Mouse (Mus musculus) hindbrain, embryonic 12.5 days (tissue): Measurements from ENCODE around the gene Kcnip3. TPM values are rescaled to one million over a fixed set of nuclear protein-coding genes. Genes with fewer than 3 reads are reported as not detected.

ENCODE experiments used
- ATAC-seq: fragments of 200-750 bp; cut with Nextera tagmentation; 2 replicates; pipeline ENCODE4 v1.8.0; 2017; ENCODE audit warnings: moderate TSS enrichment; ENCODE audit not compliant: low FRiP score
- H3K27ac ChIP-seq: fragments of 300-500 bp; sonication (generic); 2 replicates; pipeline ENCODE4 v1.5.1; 2016; ENCODE audit warnings: mild to moderate bottlenecking
- H3K27me3 ChIP-seq: fragments of 300-500 bp; sonication (generic); 2 replicates; pipeline ENCODE4 v1.6.1; 2016; ENCODE audit warnings: mild to moderate bottlenecking
- H3K36me3 ChIP-seq: fragments of 300-500 bp; sonication (generic); 2 replicates; pipeline ENCODE4 v1.6.1; 2016; ENCODE audit warnings: mild to moderate bottlenecking
- H3K4me1 ChIP-seq: fragments of 300-500 bp; sonication (generic); 2 replicates; pipeline ENCODE4 v1.6.1; 2016
- H3K4me2 ChIP-seq: fragments of 300-500 bp; sonication (generic); replicated peaks from 2 replicates; pipeline ENCODE4 v1.6.1; 2016; ENCODE audit warnings: mild to moderate bottlenecking
- H3K4me3 ChIP-seq: fragments of 300-500 bp; sonication (generic); 2 replicates; pipeline ENCODE4 v1.5.1; 2016; ENCODE audit warnings: mild to moderate bottlenecking
- H3K9ac ChIP-seq: fragments of 300-500 bp; sonication (generic); 2 replicates; pipeline ENCODE4 v1.6.1; 2016; ENCODE audit warnings: mild to moderate bottlenecking, moderate library complexity
- H3K9me3 ChIP-seq: fragments of 300-500 bp; sonication (generic); replicated peaks from 2 replicates; pipeline ENCODE4 v1.6.1; 2016; ENCODE audit warnings: mild to moderate bottlenecking
- WGBS: fragments of 180-500 bp; shearing (Covaris S2); methylation state at CpG from one replicate; pipeline ENCODE4 v1.1.7; 2016; 5-methylcytosine and 5-hydroxymethylcytosine counted together
- polyA plus RNA-seq: library from polyadenylated mRNA; unstranded; fragments of >200 nt; fragmentation: Nextera tagmentation; extraction: Ambion mirVana; gene quantifications from 2 replicates; pipeline ENCODE4 v1.2.1, GENCODE M21; 2016

Kcnip3 gene
- polyA plus RNA-seq, 1 experiment from 2014 or later, result 1.4 TPM

- no peak overlapping the region for H3K9ac ChIP-seq
- peaks cover 21% of the 10 kb centered on the region for H3K4me1 ChIP-seq
- H3K27ac ChIP-seq, result no peak overlapping the region
- no peak overlapping the region for H3K4me3 ChIP-seq
- H3K9me3 ChIP-seq, result no peaks in the 10 kb centered on the region
- 60% methylated on average over 3 of the region's 3 CpGs for WGBS
- H3K27me3 ChIP-seq, result 0 out of 2 replicates have a peak, but pooled peaks cover 2% of the 10 kb centered on the region
- no peak for ATAC-seq
- no peaks in the 10 kb centered on the region for H3K36me3 ChIP-seq
- H3K4me2 ChIP-seq, result no peak overlapping the region
These were observed 8.7 kb downstream of the Kcnip3 start for GRCm38 (mm10) chr2:127513244-127513643.

- H3K9me3 ChIP-seq, result no peaks in the 10 kb centered on the region
- H3K9ac ChIP-seq, result no peak overlapping the region
- peaks cover 19% of the 10 kb centered on the region for H3K4me1 ChIP-seq
- 28% methylated on average over 4 of the region's 4 CpGs for WGBS
- no peak overlapping the region for H3K4me3 ChIP-seq
- H3K4me2 ChIP-seq, result no peak overlapping the region
- H3K27me3 ChIP-seq, result no peaks in the 10 kb centered on the region
- H3K36me3 ChIP-seq, result no peaks in the 10 kb centered on the region
- H3K27ac ChIP-seq, result peak overlapping the region; percentile 44; the same call in 1 of the 2 replicates
- ATAC-seq, result peak; percentile 38
These were observed 10.5 kb downstream of the Kcnip3 start for GRCm38 (mm10) chr2:127511426-127511825.

GRCm38 (mm10) chr2:127507967-127508660, 13.8 kb downstream of the Kcnip3 start:
- no peak overlapping the region for H3K4me3 ChIP-seq
- no peak overlapping the region for H3K27ac ChIP-seq
- no peak overlapping the region for H3K4me2 ChIP-seq
- no peaks in the 10 kb centered on the region for H3K9me3 ChIP-seq
- 0 out of 2 replicates have a peak, but pooled peaks cover 2% of the 10 kb centered on the region for H3K27me3 ChIP-seq
- H3K4me1 ChIP-seq, result peaks cover 24% of the 10 kb centered on the region
- 59% methylated on average over 7 of the region's 7 CpGs for WGBS
- no peaks in the 10 kb centered on the region for H3K36me3 ChIP-seq
- no peak overlapping the region for H3K9ac ChIP-seq
- no peak for ATAC-seq

GRCm38 (mm10) chr2:127507077-127507774, 14.7 kb downstream of the Kcnip3 start:
- Histone ChIP-seq H3K9me3 (no peaks in the 10 kb centered on the region), H3K4me1 (peaks cover 21% of the 10 kb centered on the region), H3K27ac (no peak overlapping the region), H3K4me3 (no peak overlapping the region), H3K9ac (no peak overlapping the region), H3K36me3 (no peaks in the 10 kb centered on the region), H3K27me3 (0 out of 2 replicates have a peak, but pooled peaks cover 2% of the 10 kb centered on the region), H3K4me2 (no peak overlapping the region)
- peak; percentile 56 for ATAC-seq
- WGBS, result 30% methylated on average over 7 of the region's 7 CpGs

GRCm38 (mm10) chr2:127506131-127506632, 15.7 kb downstream of the Kcnip3 start:
- H3K4me2 ChIP-seq, result no peak overlapping the region
- H3K4me3 ChIP-seq, result no peak overlapping the region
- 92% methylated on average over 6 of the region's 6 CpGs for WGBS
- no peak overlapping the region for H3K9ac ChIP-seq
- H3K4me1 ChIP-seq, result peaks cover 13% of the 10 kb centered on the region
- no peaks in the 10 kb centered on the region for H3K9me3 ChIP-seq
- H3K36me3 ChIP-seq, result no peaks in the 10 kb centered on the region
- H3K27ac ChIP-seq, result no peak overlapping the region
- 0 out of 2 replicates have a peak, but pooled peaks cover 2% of the 10 kb centered on the region for H3K27me3 ChIP-seq
- no peak for ATAC-seq

GRCm38 (mm10) chr2:127505196-127505595, 16.7 kb downstream of the Kcnip3 start:
- no peak overlapping the region for H3K4me3 ChIP-seq
- WGBS, result 66% methylated on average over 4 of the region's 4 CpGs
- ATAC-seq, result no peak
- peaks cover 7% of the 10 kb centered on the region for H3K4me1 ChIP-seq
- 0 out of 2 replicates have a peak, but pooled peaks cover 2% of the 10 kb centered on the region for H3K27me3 ChIP-seq
- H3K27ac ChIP-seq, result no peak overlapping the region
- H3K9ac ChIP-seq, result no peak overlapping the region
- H3K36me3 ChIP-seq, result no peaks in the 10 kb centered on the region
- no peaks in the 10 kb centered on the region for H3K9me3 ChIP-seq
- no peak overlapping the region for H3K4me2 ChIP-seq

- H3K9me3 ChIP-seq, result no peaks in the 10 kb centered on the region
- WGBS, result 40% methylated on average over 8 of the region's 8 CpGs
- ATAC-seq, result 0 out of 2 replicates have a peak, but pooled peaks have one; percentile 24
- H3K27me3 ChIP-seq, result 0 out of 2 replicates have a peak, but pooled peaks cover 2% of the 10 kb centered on the region
- H3K9ac ChIP-seq, result no peak overlapping the region
- H3K4me2 ChIP-seq, result no peak overlapping the region
- H3K27ac ChIP-seq, result peak overlapping the region; percentile 35; the same call in 1 of the 2 replicates
- H3K4me3 ChIP-seq, result no peak overlapping the region
- H3K4me1 ChIP-seq, result peaks cover 7% of the 10 kb centered on the region
- H3K36me3 ChIP-seq, result no peaks in the 10 kb centered on the region
These were observed 17.9 kb downstream of the Kcnip3 start for GRCm38 (mm10) chr2:127503751-127504549.

- Histone ChIP-seq H3K9me3 (no peaks in the 10 kb centered on the region), H3K4me1 (peaks cover 9% of the 10 kb centered on the region), H3K4me2 (no peak overlapping the region), H3K9ac (no peak overlapping the region), H3K27me3 (0 out of 2 replicates have a peak, but pooled peaks cover 2% of the 10 kb centered on the region), H3K36me3 (no peaks in the 10 kb centered on the region), H3K27ac (no peak overlapping the region), H3K4me3 (no peak overlapping the region)
- no peak for ATAC-seq
- WGBS, result 62% methylated on average over 7 of the region's 7 CpGs
These were observed 20.8 kb downstream of the Kcnip3 start for GRCm38 (mm10) chr2:127501061-127501460.

GRCm38 (mm10) chr2:127498750-127499149, 23.1 kb downstream of the Kcnip3 start:
- Histone ChIP-seq H3K27ac (no peak overlapping the region), H3K4me2 (no peak overlapping the region), H3K9ac (no peak overlapping the region), H3K36me3 (no peaks in the 10 kb centered on the region), H3K27me3 (no peaks in the 10 kb centered on the region), H3K4me3 (no peak overlapping the region), H3K4me1 (peaks cover 2% of the 10 kb centered on the region; the same call in 1 of the 2 replicates), H3K9me3 (no peaks in the 10 kb centered on the region)
- 73% methylated on average over 8 of the region's 8 CpGs for WGBS
- ATAC-seq, result no peak

- WGBS, result 39% methylated on average over 1 of the region's 1 CpGs
- ATAC-seq, result no peak
These were observed 25.6 kb downstream of the Kcnip3 start for GRCm38 (mm10) chr2:127496321-127496720.

GRCm38 (mm10) chr2:127484476-127485170, 37.3 kb downstream of the Kcnip3 start:
- H3K9me3 ChIP-seq, result no peaks in the 10 kb centered on the region
- H3K36me3 ChIP-seq, result no peaks in the 10 kb centered on the region
- peak overlapping the region; percentile 10 for H3K4me3 ChIP-seq
- no peak overlapping the region for H3K27ac ChIP-seq
- 7% methylated on average over 19 of the region's 19 CpGs for whole genome bisulfite sequencing
- peaks cover 71% of the 10 kb centered on the region for H3K27me3 ChIP-seq
- H3K4me2 ChIP-seq, result peak overlapping the region; percentile 37
- peak; percentile 73 for ATAC-seq
- H3K4me1 ChIP-seq, result peaks cover 27% of the 10 kb centered on the region
- H3K9ac ChIP-seq, result 0 out of 2 replicates have a peak overlapping the region, but pooled peaks have one; percentile 14

More at GRCm38 (mm10) chr2:127496321-127496720, 25.6 kb downstream of the Kcnip3 start:
- H3K4me3 ChIP-seq, result no peak overlapping the region
- H3K4me1 ChIP-seq, result peaks cover 2% of the 10 kb centered on the region; the same call in 1 of the 2 replicates
- H3K9me3 ChIP-seq, result no peaks in the 10 kb centered on the region
- no peaks in the 10 kb centered on the region for H3K27me3 ChIP-seq
- H3K9ac ChIP-seq, result no peak overlapping the region
- no peak overlapping the region for H3K27ac ChIP-seq
- no peak overlapping the region for H3K4me2 ChIP-seq
- H3K36me3 ChIP-seq, result no peaks in the 10 kb centered on the region
